In genomic region chr11:95039766-95040165, GRCm38 (mm10) we compare ENCODE assay signal across 7 mouse cellular contexts. TPM values are rescaled to one million over a fixed set of nuclear protein-coding genes. Genes with fewer than 3 reads are reported as not detected.
A peak's percentile ranks its signal among the peaks of the same experiment; 100 is the strongest.
DNase-seq lines count a peak whose midpoint lies in the region; ATAC-seq and TF ChIP-seq lines count a peak whose summit lies in the region.

No protein-coding gene starts in this region.

- H3K4me3 ChIP-seq in lung, embryonic 14.5 days (ENCODE audit: low read depth, low read length): peak overlapping the region; percentile 77
- H3K4me3 ChIP-seq in embryonic facial prominence, embryonic 10.5 days: peak overlapping the region; percentile 85; the same call in 1 of the 2 replicates
- peak overlapping the region; percentile 90 for H3K4me3 ChIP-seq in neural tube, embryonic 15.5 days (replicated peaks)

- no peak for TF ChIP-seq CTCF in lung, embryonic 14.5 days (IDR thresholded peaks at IDR 0.05; ENCODE audit: low read depth)

- peaks cover 7% of the 10 kb centered on the region; the same call in 1 of the 2 replicates for H3K4me1 ChIP-seq in lung, embryonic 14.5 days (ENCODE audit: insufficient read depth)
- peaks cover 35% of the 10 kb centered on the region for H3K4me1 ChIP-seq in embryonic facial prominence, embryonic 10.5 days
- H3K4me1 ChIP-seq in neural tube, embryonic 15.5 days: peaks cover 22% of the 10 kb centered on the region

- WGBS in lung, embryonic 14.5 days: 70% methylated on average over 4 of the region's 4 CpGs
- WGBS in embryonic facial prominence, embryonic 10.5 days: 84% methylated on average over 4 of the region's 4 CpGs
- WGBS in neural tube, embryonic 15.5 days: 86% methylated on average over 4 of the region's 4 CpGs

- no peak for DNase-seq in lung, embryonic 14.5 days
- DNase-seq in lung, adult 18-20 months: no peak
- DNase-seq in embryonic facial prominence, embryonic 10.5 days (ENCODE audit: low spot score): no peak
- DNase-seq in kidney, adult 8-10 months: peak; percentile 64 to 79
- no peak for DNase-seq in embryo, embryonic 11 days
- no peak for DNase-seq in left cerebral cortex, postnatal 36 days (ENCODE audit: low spot score in 2 of 2)

- no peak for ATAC-seq in lung, embryonic 14.5 days (ENCODE audit: insufficient read depth)
- no peak for ATAC-seq in neural tube, embryonic 15.5 days (ENCODE audit: low FRiP score)

- intact Hi-C loops in left cerebral cortex, postnatal 36 days (cut with DNase I): loop anchor here (5.0 kb wide), 3 partner anchors 37 to 102 kb away; partner anchors contain the start of genes Col1a1 and Ppp1r9b

- H3K9ac ChIP-seq in lung, embryonic 14.5 days: no peak overlapping the region; the same call in 1 of the 2 replicates
- no peak overlapping the region for H3K9ac ChIP-seq in neural tube, embryonic 15.5 days (replicated peaks)

- no peaks in the 10 kb centered on the region for H3K9me3 ChIP-seq in lung, embryonic 14.5 days (ENCODE audit: low read depth, low read length)
- H3K9me3 ChIP-seq in embryonic facial prominence, embryonic 10.5 days: no peaks in the 10 kb centered on the region
- H3K9me3 ChIP-seq in neural tube, embryonic 15.5 days (replicated peaks): no peaks in the 10 kb centered on the region

- peaks cover 6% of the 10 kb centered on the region; the same call in 1 of the 2 replicates for H3K36me3 ChIP-seq in lung, embryonic 14.5 days (ENCODE audit: insufficient read depth)
- H3K36me3 ChIP-seq in embryonic facial prominence, embryonic 10.5 days (replicated peaks): peaks cover 1% of the 10 kb centered on the region; the same call in 1 of the 2 replicates
- H3K36me3 ChIP-seq in neural tube, embryonic 15.5 days: 0 out of 2 replicates have a peak, but pooled peaks cover under 1% of the 10 kb centered on the region

- peak overlapping the region; percentile 93 for H3K4me2 ChIP-seq in lung, embryonic 14.5 days
- peak overlapping the region; percentile 88 for H3K4me2 ChIP-seq in neural tube, embryonic 15.5 days

- no peak overlapping the region; the same call in 1 of the 2 replicates for H3K27ac ChIP-seq in lung, embryonic 14.5 days (ENCODE audit: low read depth)
- H3K27ac ChIP-seq in embryonic facial prominence, embryonic 10.5 days (replicated peaks): no peak overlapping the region
- H3K27ac ChIP-seq in neural tube, embryonic 15.5 days (replicated peaks): no peak overlapping the region

- no peaks in the 10 kb centered on the region for H3K27me3 ChIP-seq in lung, embryonic 14.5 days (ENCODE audit: insufficient read depth, low read length)
- peaks cover 12% of the 10 kb centered on the region for H3K27me3 ChIP-seq in embryonic facial prominence, embryonic 10.5 days (replicated peaks; ENCODE audit: low read depth, poor library complexity, severe bottlenecking)
- H3K27me3 ChIP-seq in neural tube, embryonic 15.5 days (replicated peaks): no peaks in the 10 kb centered on the region

RNA-seq across cellular contexts. Expression of gene Pdk2, which starts 1.4 kb away (rescaled TPM):
- 24.5 and 27.4 TPM in 2 replicates for polyA plus RNA-seq in lung, embryonic 14.5 days (2014; fragmentation: Nextera tagmentation; extraction: Ambion mirVana)
- polyA plus RNA-seq in embryonic facial prominence, embryonic 10.5 days (2016; fragmentation: Nextera tagmentation; extraction: Ambion mirVana): 12.9 and 16.0 TPM in 2 replicates
- 24.9 and 27.1 TPM in 2 replicates for polyA plus RNA-seq in neural tube, embryonic 15.5 days (2015; fragmentation: Nextera tagmentation; extraction: Ambion mirVana)
- 100 to 1,000 TPM; 104 to 110 TPM for total RNA-seq in left cerebral cortex, postnatal 36 days (2021)

RNA-seq across cellular contexts. Expression of gene Samd14, which starts 30.1 kb away (rescaled TPM):
- polyA plus RNA-seq in lung, embryonic 14.5 days (2014; fragmentation: Nextera tagmentation; extraction: Ambion mirVana): 22.7 and 24.5 TPM in 2 replicates
- polyA plus RNA-seq in embryonic facial prominence, embryonic 10.5 days (2016; fragmentation: Nextera tagmentation; extraction: Ambion mirVana): 35.5 and 42.5 TPM in 2 replicates
- polyA plus RNA-seq in neural tube, embryonic 15.5 days (2015; fragmentation: Nextera tagmentation; extraction: Ambion mirVana): 139 and 167 TPM in 2 replicates
- 10 to 100 TPM; 24.3 to 30.2 TPM for total RNA-seq in left cerebral cortex, postnatal 36 days (2021)

RNA-seq across cellular contexts. Expression of gene Itga3, which starts 36.8 kb away (rescaled TPM):
- polyA plus RNA-seq in lung, embryonic 14.5 days (2014; fragmentation: Nextera tagmentation; extraction: Ambion mirVana): 27.1 and 28.4 TPM in 2 replicates
- 11.5 and 12.2 TPM in 2 replicates for polyA plus RNA-seq in embryonic facial prominence, embryonic 10.5 days (2016; fragmentation: Nextera tagmentation; extraction: Ambion mirVana)
- polyA plus RNA-seq in neural tube, embryonic 15.5 days (2015; fragmentation: Nextera tagmentation; extraction: Ambion mirVana): 17.7 and 20.3 TPM in 2 replicates
- 10 to 100 TPM; 15.2 to 16.2 TPM for total RNA-seq in left cerebral cortex, postnatal 36 days (2021)

RNA-seq across cellular contexts. Expression of gene Ppp1r9b, which starts 48.9 kb away (rescaled TPM):
- 13.0 and 14.3 TPM in 2 replicates for polyA plus RNA-seq in lung, embryonic 14.5 days (2014; fragmentation: Nextera tagmentation; extraction: Ambion mirVana)
- 8.3 and 9.4 TPM in 2 replicates for polyA plus RNA-seq in embryonic facial prominence, embryonic 10.5 days (2016; fragmentation: Nextera tagmentation; extraction: Ambion mirVana)
- 18.8 TPM in 2 replicates for polyA plus RNA-seq in neural tube, embryonic 15.5 days (2015; fragmentation: Nextera tagmentation; extraction: Ambion mirVana)
- 100 to 1,000 TPM; 700 to 743 TPM for total RNA-seq in left cerebral cortex, postnatal 36 days (2021)

Comparison
In these comparisons a context has a peak if more than half of its experiments do, and no peak if none do; other contexts are left out.
1. DNase-seq: peak in kidney, adult 8-10 months (2 of 2); none in lung, embryonic 14.5 days (single experiment), lung, adult 18-20 months (0 of 2), embryonic facial prominence, embryonic 10.5 days (single experiment), embryo, embryonic 11 days (single experiment) and left cerebral cortex, postnatal 36 days (0 of 2).
2. Peak in every context shown above with its lines, with median percentiles within 50 percentile points of each other: H3K4me3 ChIP-seq.